Mouse (Mus musculus) G1E (cell line): ENCODE data around the gene Cadps.

ENCODE experiments used
- CTCF ChIP-seq: IDR thresholded peaks from 2 replicates; pipeline ENCODE4 v1.5.1; 2012; ENCODE audit warnings: low read depth, low read length, inconsistent platforms, mixed read lengths
- GATA1 ChIP-seq: IDR thresholded peaks from 2 replicates; pipeline ENCODE4 v1.6.1; 2012; ENCODE audit warnings: borderline replicate concordance, low read length, inconsistent platforms, mixed read lengths
- GATA2 ChIP-seq: IDR thresholded peaks from 2 replicates; pipeline ENCODE4 v1.6.1; 2012; ENCODE audit warnings: low read depth, low read length, inconsistent platforms, borderline replicate concordance
- POLR2AphosphoS5 ChIP-seq: IDR thresholded peaks from 2 replicates; pipeline ENCODE4 v1.6.1; 2012; ENCODE audit warnings: low read depth, low read length, inconsistent platforms; ENCODE audit not compliant: insufficient replicate concordance
- TAL1 ChIP-seq: conservative IDR thresholded peaks from 2 replicates; pipeline ENCODE4 v1.6.1; 2012; ENCODE audit warnings: low read depth, low read length, inconsistent platforms, mixed read lengths

DNA sequence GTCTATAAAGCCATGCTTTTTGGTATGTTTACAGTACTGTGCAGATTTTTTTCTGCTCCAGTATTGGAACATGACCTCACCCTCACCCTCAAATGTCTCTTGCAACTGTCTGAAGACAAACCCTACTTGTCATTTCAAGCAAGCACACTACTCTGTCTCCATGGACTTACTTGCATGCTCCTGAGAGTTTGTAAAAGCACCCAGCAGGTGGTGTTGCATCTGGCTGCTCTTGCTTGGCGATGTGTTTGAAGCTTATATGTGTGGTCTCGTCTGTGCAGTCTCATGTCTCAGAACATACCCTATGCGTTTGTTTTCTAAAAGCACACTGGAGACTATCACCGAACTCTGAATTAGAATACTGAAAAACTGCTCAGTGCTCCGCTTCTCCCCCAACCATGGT is 241.2 kb downstream of the Cadps start:
- no peak for TF ChIP-seq CTCF
- no peak for TF ChIP-seq GATA1
- no peak for TF ChIP-seq POLR2AphosphoS5
- no peak for TF ChIP-seq TAL1
- TF ChIP-seq GATA2: no peak
